Mouse (Mus musculus) testis, postnatal 10 days (tissue): Measurements from ENCODE around the gene Zfand3.
A peak's percentile ranks its signal among the peaks of the same experiment; 100 is the strongest.

Source experiments
- DNase-seq: peaks from one replicate; pipeline ENCODE4 v3.0.0; 2021; ENCODE audit warnings: low spot score

The Zfand3 gene

DNA sequence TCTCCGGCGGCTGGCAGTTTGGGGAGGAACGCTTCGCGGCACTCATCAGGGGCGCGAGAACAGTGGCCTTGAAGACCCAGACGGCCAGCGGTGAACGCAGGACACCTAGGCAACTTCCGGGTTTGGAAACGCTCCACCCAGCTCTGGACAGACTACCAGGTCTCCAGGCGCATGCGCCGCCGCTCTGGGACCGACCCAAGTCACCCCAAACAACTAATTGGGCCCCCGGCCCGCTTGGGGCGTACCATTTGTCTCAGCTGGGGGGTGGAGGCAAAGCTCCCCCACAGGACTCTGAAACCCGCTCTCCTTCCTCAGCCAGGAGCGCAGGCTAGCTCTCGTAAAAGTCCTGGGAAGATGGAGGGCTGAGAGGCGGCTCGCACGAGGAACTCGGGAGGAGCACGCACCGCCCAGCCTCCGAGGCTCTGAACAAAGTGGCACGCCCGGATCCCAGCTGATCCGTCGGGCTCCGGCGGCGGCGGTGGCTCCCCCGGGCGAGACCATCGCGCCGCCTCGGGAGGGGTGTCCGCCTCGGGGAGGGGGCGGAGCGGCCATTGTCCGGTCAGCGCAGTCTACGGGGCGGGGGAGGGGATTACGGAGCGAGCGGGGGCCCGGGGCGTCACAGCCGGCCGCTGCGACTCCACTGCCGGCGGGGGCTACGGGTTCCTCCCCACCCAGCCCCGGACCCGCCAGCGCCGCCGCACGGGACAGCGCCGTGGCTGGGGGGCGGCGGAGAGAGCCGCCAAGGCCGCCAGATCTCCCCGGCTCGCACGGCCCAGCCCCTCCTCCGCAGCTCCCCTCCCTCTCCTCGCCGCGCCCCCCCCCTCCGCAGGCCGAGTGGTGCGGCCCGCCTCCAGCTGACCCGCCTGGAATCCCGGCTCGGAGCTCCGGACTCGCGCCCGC lies at the start of gene Zfand3:
Zfand3 (plus strand) TSS at position 531 of the 900 bp plus-strand sequence.
- DNase-seq = peak; percentile 97

DNA sequence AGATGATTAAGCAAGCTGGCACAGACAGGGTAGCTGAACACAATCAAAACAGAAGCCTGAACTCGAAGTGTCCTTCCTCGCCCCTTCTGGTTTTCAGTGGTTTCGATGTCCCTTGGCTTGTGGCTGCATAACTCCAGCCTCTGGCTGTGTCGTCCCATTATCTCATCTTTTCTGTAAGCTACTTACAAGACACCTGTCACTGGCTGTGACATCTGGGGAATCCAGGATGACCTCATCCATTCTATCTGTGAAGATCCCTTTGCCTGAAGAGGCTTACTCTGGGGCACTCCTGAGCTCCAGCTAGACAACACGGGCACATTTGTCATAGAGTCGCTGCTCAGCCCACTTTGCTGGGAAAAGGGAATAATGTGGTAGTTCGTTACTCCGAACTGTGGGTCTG lies 48.7 kb upstream of the Zfand3 start:
- DNase-seq = no peak

GRCm38 (mm10) chr17:29963730-29964259 lies 40.7 kb upstream of the Zfand3 start:
- peak; percentile 54 for DNase-seq

- no peak for DNase-seq
Measured at GRCm38 (mm10) chr17:29965506-29965905, 39.0 kb upstream of the Zfand3 start.

DNA sequence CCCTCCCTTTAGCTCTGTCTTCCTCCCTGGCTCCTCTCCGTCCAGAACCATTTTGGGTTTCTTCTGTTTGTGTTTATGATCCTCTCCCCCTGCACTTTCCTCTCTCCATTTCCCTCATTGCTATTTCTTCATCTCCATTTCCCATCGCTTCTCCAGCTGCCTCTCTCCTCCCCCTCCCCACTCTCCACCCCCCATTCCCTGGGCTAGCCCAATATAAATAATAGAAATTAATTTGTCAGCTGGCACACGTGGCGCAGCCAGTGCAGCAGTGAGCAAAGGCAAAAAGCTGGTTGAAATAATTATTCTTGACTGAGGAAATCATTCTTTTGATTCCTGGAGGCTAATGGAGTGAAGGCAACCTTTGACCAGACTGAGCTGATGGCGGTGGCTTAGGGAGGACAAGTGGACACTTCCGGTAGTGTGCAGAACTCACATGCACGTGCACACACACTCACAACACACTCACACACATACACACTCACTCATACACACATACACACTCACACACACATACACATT lies 34.4 kb upstream of the Zfand3 start, which contains the start of gene Mdga1:
Mdga1 (minus strand) TSS at position 51 of the 519 bp plus-strand sequence.
- no peak for DNase-seq

DNA sequence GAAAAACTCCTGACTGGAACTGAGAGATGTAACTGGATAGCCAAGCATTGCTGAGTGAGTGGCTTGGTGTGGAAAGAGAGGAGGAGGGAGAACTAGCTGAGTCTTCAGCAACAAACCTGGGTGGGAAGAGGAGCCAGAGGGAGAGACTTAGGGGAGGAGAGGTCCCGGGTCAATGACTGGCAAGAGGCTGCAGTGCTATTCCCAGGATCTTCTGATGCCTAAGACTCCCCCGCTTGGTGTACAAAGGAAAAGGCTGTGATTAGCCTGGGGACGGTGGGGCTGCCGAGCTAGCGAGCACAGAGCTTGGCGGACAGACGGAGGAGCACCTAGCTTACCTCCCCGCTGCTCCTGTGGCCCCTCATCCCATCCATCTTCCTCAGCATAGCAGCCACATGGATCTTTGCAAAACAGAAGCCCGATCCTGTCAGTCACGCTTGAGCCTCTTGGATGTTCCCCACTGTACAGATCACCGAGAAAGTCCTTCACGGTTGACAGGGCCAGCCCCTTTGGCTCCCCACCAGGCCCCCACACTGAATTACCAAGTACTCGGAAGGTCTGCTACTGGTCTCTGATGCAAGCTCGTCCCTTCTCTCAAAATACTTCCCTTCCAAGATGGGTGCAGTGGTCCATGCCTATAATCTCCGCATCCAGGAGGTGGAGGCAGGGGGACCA lies 32.6 kb upstream of the Zfand3 start:
- no peak for DNase-seq

DNA sequence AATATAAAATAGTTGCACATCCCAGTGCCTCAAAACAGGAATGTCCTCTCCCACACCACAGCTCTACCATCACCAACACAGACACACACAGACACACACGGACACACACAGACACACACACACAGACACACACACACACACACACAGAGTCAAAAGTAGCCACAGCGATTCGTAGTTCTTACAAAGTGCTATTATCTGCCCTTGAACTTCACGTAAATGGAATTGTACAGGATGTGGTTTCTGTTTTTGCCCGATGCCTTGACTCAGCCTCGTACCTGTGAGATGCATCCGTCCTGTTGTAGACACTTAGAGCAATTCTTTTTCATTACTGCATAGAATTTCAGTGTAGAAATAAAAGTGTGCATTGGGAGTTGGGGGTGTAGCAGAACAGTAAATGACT lies 31.3 kb upstream of the Zfand3 start:
- DNase-seq = no peak

DNA sequence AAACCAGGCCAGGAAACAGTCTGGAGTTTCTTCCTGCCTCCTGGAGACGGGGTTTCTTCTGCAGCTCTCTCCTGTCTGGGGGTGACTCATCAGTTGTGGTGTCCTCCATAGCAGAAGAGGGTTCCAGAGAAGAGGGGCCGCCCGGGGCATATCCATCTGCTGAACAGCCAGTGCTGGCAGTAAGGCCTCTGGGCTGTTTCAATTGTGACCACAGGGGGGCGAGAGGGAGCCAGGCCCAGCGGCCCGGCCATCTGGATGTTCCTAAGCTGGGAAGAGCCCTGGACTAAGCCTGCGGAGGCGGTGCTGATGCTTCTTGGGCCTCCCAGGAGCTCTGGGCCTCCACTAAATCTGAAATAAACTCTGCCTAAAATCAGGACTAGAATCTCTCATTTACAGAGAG lies 28.8 kb upstream of the Zfand3 start:
- DNase-seq = peak; percentile 95

DNA sequence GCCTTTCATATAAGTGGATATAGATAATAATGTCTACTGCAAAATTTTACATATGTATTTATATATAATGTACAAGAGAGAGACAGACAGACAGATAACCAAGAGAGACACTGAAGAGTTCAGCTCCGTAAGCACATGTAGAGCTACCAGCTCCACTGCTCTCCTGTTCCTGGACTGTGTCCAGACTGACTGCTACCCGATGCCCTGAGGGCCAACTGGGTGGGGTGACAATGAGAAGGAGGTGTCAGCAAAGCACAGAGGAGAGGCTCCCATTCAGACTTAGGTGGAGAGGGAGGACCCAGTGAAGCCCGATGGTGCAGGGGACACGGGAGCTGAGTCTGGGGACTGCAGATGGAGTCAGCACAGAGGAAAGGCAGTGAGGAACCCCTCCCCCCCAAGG lies 25.5 kb upstream of the Zfand3 start:
- DNase-seq = no peak

DNA sequence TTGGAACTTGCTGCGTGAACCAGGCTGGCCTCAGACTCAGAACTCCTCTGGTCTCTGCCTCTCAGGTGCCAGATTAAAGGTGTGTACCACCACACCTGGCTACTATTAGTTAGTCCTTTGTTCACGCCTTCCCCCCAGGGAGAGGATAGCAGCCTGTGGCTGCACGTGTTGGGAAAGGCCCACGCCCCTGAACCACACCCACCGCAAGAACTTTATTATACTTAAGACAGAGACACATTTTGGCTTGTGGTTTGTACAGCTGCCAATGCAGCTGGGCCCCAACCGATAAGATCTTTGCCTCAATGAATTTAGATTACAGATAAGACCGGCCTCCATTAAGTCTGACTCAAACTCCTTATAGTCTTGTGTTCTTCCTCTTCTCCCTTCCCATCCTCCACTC lies 24.7 kb upstream of the Zfand3 start:
- no peak for DNase-seq

DNA sequence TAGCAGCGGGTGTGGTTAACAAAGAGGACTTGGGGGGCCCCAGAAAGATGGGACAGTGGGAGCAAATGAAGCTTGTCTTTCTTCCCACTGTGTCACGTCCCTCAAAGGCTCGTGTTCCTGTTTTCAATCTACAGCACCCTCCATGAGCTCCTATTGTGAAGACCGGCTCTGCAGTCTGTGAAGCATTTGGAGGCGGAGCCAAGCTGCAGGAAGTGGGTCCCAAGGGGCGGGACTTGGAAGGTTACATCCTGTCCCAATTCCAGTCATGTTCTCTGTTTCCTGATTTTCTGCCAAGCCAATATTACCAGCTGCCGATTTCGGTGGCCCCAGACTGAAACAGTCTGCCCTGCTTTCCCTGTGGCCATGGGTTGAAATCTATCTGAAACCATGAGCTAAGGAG lies 23.0 kb upstream of the Zfand3 start:
- DNase-seq = no peak

GRCm38 (mm10) chr17:29983190-29983589 lies 21.3 kb upstream of the Zfand3 start:
- no peak for DNase-seq

- no peak for DNase-seq
Measured at GRCm38 (mm10) chr17:29984931-29985330, 19.6 kb upstream of the Zfand3 start.

DNA sequence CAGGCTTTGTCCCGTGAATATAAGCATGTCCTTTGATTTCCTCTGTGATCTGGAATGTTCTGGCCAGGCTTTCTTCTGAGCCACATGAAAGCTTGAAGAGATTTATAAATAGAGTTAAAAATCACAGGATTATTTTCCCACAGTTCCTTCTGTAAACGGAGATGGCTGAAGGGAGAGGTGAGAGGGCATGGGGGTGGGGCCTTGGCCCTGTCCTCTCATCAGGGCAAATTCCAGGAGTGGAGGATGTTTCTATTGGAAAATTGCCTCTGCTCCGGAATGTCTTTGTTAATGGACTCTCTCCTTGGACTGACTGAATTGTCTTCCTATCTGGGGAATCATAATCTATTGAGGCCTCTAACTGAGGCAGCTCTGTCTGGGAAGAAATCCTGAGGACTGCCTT lies 19.0 kb upstream of the Zfand3 start:
- no peak for DNase-seq

DNA sequence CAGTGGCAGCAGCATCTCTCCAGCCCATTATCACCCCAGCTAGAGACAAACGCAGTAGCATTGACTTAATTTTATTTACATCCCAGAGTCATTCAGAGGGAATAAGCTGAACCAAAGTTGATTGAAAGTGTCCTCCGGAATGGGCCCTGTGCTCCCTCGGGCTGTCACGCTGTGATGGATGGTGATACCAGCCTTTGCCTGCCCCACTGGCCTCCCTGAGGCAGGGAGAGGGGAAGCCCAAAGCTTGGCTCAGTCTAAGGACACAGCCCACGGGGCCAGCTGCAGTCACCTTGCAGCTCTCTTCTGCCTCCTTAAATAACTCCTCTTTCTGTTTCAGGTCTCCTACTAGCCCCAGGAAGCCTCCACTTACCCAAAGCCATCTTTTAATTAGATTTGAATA lies 16.4 kb upstream of the Zfand3 start:
- no peak for DNase-seq

- DNase-seq = no peak
Measured at GRCm38 (mm10) chr17:29989653-29990052, 14.9 kb upstream of the Zfand3 start.

GRCm38 (mm10) chr17:29990136-29990535 lies 14.4 kb upstream of the Zfand3 start:
- no peak for DNase-seq

DNA sequence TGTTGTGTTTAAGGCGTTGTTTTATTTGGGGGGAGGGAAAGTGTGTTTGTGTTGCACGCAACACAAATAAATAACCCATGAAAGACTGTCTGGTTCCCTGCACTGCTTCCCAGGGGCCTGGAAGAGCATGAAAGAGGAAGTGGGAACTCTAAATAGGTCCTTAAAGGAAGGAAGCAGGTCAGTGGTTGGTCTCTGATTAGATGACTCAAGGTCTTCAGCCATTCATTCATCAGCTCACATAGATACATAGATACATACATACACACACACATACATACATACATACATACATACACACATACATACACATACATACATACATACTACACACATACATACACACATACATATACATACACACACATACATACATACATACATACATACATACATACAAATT lies 13.7 kb upstream of the Zfand3 start:
- no peak for DNase-seq

DNA sequence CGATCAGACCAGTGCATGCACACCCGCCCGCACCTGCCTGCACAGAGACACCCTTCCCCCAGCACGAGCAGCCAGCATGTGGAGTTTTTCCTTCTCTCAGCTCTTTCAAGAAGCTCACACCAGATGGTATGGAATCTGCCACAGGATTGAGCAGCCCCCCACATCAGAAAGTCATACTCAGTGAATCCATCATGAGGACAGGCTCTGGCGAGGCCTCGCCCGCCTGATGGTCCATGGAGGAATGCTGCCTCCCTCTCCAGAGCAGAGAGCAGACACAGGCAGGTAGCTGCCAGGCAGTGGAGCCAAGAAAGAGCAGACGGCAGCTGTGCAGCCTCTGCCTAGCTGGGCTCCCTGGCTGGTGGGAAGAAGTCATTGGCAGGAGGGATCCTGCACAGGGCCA lies 11.0 kb upstream of the Zfand3 start:
- no peak for DNase-seq

DNA sequence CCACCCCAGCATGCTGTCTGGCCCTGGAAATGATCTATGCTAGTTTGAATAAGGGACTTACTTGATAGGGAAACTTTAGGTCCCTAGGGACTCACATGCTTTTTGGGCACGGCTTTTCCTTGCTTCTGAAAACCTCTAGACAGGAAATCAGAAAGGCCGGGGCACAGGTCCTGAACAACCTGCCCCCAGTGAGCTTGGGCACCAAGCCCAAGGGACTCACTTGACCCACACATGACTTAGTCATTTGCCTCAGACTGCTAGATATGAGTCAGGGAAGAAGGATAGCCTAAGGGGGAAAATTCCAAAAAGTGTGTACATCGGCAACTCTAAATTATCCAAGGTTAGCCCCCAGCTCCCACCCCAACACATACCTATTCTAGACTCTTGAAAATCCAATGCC lies 10.5 kb upstream of the Zfand3 start:
- DNase-seq = no peak

DNA sequence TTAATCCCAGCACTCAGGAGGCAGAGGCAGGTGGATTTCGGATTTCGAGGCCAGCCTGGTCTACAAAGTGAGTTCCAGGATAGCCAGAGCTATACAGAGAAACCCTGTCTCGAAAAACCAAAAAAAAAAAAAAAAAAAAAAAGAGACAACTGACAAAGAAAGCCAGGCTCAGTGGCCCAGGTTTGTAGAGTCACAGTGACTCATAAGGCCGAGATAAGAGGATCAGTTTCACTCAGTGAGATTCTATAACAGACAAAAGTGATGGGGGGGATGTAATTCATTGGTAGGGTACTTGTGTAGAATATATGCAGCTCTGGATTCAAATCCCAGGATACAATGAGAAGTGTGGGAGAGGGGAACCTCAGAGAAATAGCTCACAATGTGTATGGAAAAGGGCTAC lies 10.1 kb upstream of the Zfand3 start:
- no peak for DNase-seq

DNA sequence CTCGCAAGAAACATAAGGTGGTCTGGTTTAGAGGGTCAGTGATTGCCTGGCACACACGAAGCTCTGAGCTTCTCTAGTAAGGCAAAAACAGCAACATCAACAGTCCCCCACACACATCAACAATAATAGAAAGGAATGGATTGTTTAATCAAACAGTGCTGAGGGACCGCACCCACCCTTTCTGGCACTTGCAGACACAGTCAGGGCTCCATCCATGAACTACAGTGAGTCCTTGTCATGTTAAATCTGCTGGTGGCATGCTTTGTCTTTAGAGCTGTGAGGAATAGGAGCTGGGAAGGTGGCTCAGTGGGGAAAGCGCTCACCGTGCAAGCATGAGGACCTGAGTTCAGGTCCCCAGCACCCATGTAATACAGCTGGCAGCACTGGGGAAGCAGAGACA lies 8.5 kb upstream of the Zfand3 start:
- DNase-seq = no peak

GRCm38 (mm10) chr17:29997726-29998125 lies 6.8 kb upstream of the Zfand3 start:
- DNase-seq = no peak
